Mouse (Mus musculus): ENCODE data around the gene Gm43720. TPM values are rescaled to one million over a fixed set of nuclear protein-coding genes. Genes with fewer than 3 reads are reported as not detected.

Gene Gm43720
- polyA plus RNA-seq (2015; fragmentation: Nextera tagmentation; extraction: Ambion mirVana) = not detected in 2 replicates

DNA sequence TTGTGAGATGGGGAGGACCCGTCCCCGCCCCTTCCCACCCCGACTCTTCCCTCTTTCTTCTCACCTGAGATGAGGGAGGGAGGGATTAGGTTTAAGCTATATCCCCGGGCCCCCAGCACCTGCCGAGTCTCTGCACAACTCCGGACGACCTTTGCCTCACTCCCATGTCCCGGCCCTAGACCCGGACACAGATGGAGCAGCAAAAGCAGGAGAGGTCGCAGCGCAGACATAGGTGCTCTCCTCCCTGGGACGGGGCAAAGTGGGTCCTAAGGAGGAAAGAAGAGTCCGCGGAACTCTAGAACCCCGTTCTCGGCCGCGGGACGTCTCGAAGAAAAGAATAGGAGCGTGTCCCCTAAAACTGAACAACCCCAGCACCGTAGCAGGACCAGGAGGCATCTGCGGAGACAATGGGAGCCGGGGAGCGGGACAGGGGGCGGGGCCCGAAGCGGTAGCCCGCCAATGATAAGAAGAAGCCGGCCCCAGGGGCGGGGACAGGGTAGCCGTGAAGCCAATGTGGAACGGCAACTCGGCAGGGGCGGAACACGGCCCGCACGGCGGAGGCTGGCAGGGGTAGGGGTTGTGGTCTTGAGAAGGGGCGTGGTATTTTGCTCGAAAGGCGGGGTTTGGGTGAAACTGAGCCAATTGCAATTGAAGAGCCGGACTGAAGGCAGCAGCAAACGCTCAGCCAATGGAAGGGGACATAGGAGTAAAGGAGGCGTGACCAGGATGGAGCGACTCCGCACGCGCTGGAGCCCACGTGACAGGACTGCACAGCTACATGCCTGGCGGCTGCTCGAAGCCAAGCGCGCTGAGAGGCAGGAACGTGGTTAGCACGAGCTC lies at the start of gene Gm43720, which contains the start of the genes Gpc2 and Stag3:
Gm43720 (minus strand) TSS at position 374 of the 840 bp plus-strand sequence.
Gpc2 (minus strand) TSS at position 421 of the 840 bp plus-strand sequence.
Stag3 (plus strand) TSS at position 656 of the 840 bp plus-strand sequence.
- under 1% methylated on average over 56 of the region's 56 CpGs for WGBS (ENCODE audit: insufficient replicate concordance)
- no peak within 1 kb of the TSS for H3K27ac ChIP-seq (ENCODE audit: low read length)
- ATAC-seq (ENCODE audit: low read depth) = peak; percentile 97

DNA sequence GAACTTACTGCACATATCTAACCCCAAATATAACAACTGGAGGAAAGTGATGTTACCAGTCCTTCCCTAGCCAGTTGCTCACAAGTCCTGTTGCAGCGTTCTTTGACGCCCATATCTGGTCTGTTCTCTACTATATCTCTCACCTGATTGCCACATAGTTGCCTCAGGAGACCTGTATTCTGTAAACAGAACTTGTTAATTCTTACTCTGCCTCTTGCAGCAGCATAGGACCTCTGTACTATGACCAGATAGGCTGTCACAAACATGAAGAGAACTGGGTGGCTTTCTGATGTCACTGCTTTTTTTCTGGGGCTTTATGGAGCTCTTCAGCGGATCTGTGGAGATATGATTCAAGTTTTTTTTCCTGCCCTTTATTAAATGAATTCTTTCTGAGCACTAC lies 33.0 kb upstream of the Gm43720 start:
- no peaks in the 10 kb centered on the region for H3K9me3 ChIP-seq (replicated peaks; ENCODE audit: control insufficient read depth, low read length)
- no peak overlapping the region for H3K4me2 ChIP-seq (ENCODE audit: low read depth, low read length)
- no peaks in the 10 kb centered on the region for H3K36me3 ChIP-seq (ENCODE audit: control insufficient read depth, insufficient read depth)
- WGBS (ENCODE audit: insufficient replicate concordance) = 59% methylated on average over 3 of the region's 3 CpGs
- H3K4me3 ChIP-seq (ENCODE audit: low read depth, low read length) = no peak overlapping the region
- ATAC-seq (ENCODE audit: low read depth) = peak; percentile 63
- H3K9ac ChIP-seq (ENCODE audit: low read depth, low read length) = no peak overlapping the region
- H3K4me1 ChIP-seq (ENCODE audit: control insufficient read depth, low read depth, low read length) = no peaks in the 10 kb centered on the region
- H3K27ac ChIP-seq (ENCODE audit: low read length) = no peak overlapping the region
- H3K27me3 ChIP-seq (ENCODE audit: control insufficient read depth, insufficient read depth, low read depth, low read length) = no peaks in the 10 kb centered on the region

More for the DNA sequence above, at the start of gene Gm43720, which contains the start of the genes Gpc2 and Stag3:
- Histone ChIP-seq H3K4me2 (ENCODE audit: low read depth, low read length) (peak within 1 kb of the TSS; percentile 72), H3K4me1 (ENCODE audit: control insufficient read depth, low read depth, low read length) (peaks cover 9% of the 10 kb centered on the region), H3K9ac (ENCODE audit: low read depth, low read length) (peak within 1 kb of the TSS; percentile 49), H3K27me3 (ENCODE audit: control insufficient read depth, insufficient read depth, low read depth, low read length) (peaks cover 8% of the 10 kb centered on the region), H3K36me3 (ENCODE audit: control insufficient read depth, insufficient read depth) (no peaks in the 10 kb centered on the region), H3K4me3 (ENCODE audit: low read depth, low read length) (peak within 1 kb of the TSS; percentile 57), H3K9me3 (replicated peaks; ENCODE audit: control insufficient read depth, low read length) (peaks cover 3% of the 10 kb centered on the region; the same call in 1 of the 2 replicates)

DNA sequence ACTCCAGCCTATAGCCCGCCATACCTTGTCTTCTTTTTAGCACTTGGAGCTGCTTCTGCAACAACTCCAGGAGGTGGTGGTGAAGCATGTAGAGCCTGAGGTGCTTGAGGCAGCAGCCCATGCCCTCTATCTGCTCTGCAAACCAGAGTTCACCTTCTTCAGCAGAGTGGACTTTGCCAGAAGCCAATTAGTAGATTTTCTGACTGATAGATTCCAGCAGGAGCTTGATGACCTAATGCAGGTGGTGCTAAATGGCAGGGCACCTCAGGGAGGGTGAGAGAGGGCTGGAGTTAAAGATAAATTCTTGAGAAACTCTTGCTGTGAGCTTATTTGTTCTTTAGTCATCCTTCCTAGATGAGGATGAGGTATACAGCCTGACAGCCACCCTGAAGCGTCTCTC lies 19.9 kb upstream of the Gm43720 start:
- no peak overlapping the region for H3K27ac ChIP-seq (ENCODE audit: low read length)
- 60% methylated on average over 2 of the region's 2 CpGs for WGBS (ENCODE audit: insufficient replicate concordance)
- H3K36me3 ChIP-seq (ENCODE audit: control insufficient read depth, insufficient read depth) = no peaks in the 10 kb centered on the region
- no peak overlapping the region for H3K4me2 ChIP-seq (ENCODE audit: low read depth, low read length)
- no peaks in the 10 kb centered on the region for H3K4me1 ChIP-seq (ENCODE audit: control insufficient read depth, low read depth, low read length)
- no peak for ATAC-seq (ENCODE audit: low read depth)
- no peaks in the 10 kb centered on the region for H3K27me3 ChIP-seq (ENCODE audit: control insufficient read depth, insufficient read depth, low read depth, low read length)
- no peaks in the 10 kb centered on the region for H3K9me3 ChIP-seq (replicated peaks; ENCODE audit: control insufficient read depth, low read length)
- no peak overlapping the region for H3K4me3 ChIP-seq (ENCODE audit: low read depth, low read length)
- H3K9ac ChIP-seq (ENCODE audit: low read depth, low read length) = no peak overlapping the region

DNA sequence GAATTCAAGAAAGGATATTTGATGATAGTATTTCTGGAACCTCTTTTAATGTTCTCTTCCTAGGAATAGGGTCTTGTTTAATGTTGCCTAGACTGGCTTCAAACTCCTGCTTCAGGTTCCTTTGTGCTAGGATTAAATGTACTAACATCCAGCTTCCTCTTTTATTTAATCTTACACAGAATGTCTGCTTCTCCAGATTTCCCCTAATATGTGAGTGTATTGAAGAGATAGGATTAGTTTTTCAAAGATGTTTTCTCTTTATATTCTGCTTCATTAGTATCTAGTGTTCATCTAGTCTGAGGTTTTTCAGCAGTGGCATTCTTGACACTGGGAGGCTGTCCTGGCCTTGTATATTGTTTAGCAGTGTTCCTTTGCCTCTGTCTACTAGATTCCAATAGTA lies 14.4 kb upstream of the Gm43720 start:
- Histone ChIP-seq H3K4me1 (ENCODE audit: control insufficient read depth, low read depth, low read length) (no peaks in the 10 kb centered on the region), H3K27me3 (ENCODE audit: control insufficient read depth, insufficient read depth, low read depth, low read length) (no peaks in the 10 kb centered on the region), H3K36me3 (ENCODE audit: control insufficient read depth, insufficient read depth) (no peaks in the 10 kb centered on the region), H3K9me3 (replicated peaks; ENCODE audit: control insufficient read depth, low read length) (no peaks in the 10 kb centered on the region), H3K27ac (ENCODE audit: low read length) (no peak overlapping the region), H3K9ac (ENCODE audit: low read depth, low read length) (no peak overlapping the region), H3K4me3 (ENCODE audit: low read depth, low read length) (no peak overlapping the region), H3K4me2 (ENCODE audit: low read depth, low read length) (no peak overlapping the region)
- no peak for ATAC-seq (ENCODE audit: low read depth)

DNA sequence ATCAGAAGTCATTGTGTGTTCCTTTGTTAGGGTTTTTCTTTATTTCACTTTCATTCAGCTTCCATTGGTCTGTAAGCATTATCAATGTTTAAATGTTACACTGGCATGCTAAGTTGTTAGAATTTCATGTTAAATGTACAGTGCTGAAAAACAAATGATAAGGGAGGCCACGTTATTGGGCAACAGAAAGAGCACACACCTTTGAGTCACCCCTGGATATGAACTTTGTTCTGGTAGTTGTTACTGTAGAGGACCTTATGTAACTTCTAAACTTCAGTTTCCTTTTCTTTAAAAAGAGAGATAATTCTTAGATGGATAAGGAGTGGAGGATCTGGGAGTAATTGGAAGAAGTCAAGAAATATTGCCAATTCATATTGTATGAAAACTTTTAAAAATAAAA lies 11.9 kb upstream of the Gm43720 start:
- Histone ChIP-seq H3K27ac (ENCODE audit: low read length) (no peak overlapping the region), H3K36me3 (ENCODE audit: control insufficient read depth, insufficient read depth) (no peaks in the 10 kb centered on the region), H3K9ac (ENCODE audit: low read depth, low read length) (no peak overlapping the region), H3K4me1 (ENCODE audit: control insufficient read depth, low read depth, low read length) (no peaks in the 10 kb centered on the region), H3K27me3 (ENCODE audit: control insufficient read depth, insufficient read depth, low read depth, low read length) (no peaks in the 10 kb centered on the region), H3K9me3 (replicated peaks; ENCODE audit: control insufficient read depth, low read length) (no peaks in the 10 kb centered on the region), H3K4me2 (ENCODE audit: low read depth, low read length) (no peak overlapping the region), H3K4me3 (ENCODE audit: low read depth, low read length) (no peak overlapping the region)
- 34% methylated on average over 1 of the region's 1 CpGs for WGBS (ENCODE audit: insufficient replicate concordance)
- no peak for ATAC-seq (ENCODE audit: low read depth)

DNA sequence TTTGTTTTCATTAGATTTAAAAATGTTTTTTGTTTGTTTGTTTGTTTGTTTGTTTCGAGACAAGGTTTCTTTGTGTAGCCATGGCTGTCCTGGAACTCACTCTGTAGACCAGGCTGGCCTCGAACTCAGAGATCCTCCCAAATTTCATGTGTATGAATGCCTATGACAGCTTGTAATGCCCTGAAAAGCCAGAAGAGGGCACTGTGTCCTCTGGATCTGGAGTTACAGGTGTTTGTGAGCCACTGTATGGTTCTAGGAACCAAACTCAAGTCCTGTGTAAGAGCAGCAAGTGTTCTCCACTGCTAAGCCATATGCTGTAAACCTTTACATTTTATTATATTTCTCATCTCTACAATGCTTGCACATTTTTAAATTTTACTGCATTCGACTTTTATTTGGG lies 8.1 kb upstream of the Gm43720 start:
- Histone ChIP-seq H3K4me3 (ENCODE audit: low read depth, low read length) (no peak overlapping the region), H3K36me3 (ENCODE audit: control insufficient read depth, insufficient read depth) (no peaks in the 10 kb centered on the region), H3K9me3 (replicated peaks; ENCODE audit: control insufficient read depth, low read length) (no peaks in the 10 kb centered on the region), H3K4me1 (ENCODE audit: control insufficient read depth, low read depth, low read length) (no peaks in the 10 kb centered on the region), H3K4me2 (ENCODE audit: low read depth, low read length) (no peak overlapping the region), H3K27ac (ENCODE audit: low read length) (no peak overlapping the region), H3K27me3 (ENCODE audit: control insufficient read depth, insufficient read depth, low read depth, low read length) (no peaks in the 10 kb centered on the region), H3K9ac (ENCODE audit: low read depth, low read length) (no peak overlapping the region)
- ATAC-seq (ENCODE audit: low read depth) = no peak
- WGBS (ENCODE audit: insufficient replicate concordance) = 55% methylated on average over 3 of the region's 3 CpGs

DNA sequence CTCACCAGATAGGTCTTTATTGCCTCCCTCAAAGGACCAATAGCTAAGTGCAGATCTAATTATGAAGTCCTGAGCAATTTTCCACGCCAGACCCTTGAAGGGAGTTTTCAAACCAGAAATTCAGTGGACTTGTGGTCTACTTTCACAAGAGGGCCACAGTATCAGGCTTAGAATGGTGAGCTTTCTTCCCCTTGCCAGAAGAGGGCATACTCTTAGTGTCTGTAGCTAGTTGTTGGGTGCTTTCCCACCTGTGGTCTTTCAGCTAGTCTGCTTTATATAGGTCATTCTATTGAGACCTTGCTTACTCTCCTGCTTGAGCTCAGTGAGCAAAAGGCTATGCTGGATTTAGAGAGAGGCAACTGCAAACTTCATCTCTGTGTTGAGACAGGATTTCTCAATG lies 3.8 kb upstream of the Gm43720 start:
- H3K27me3 ChIP-seq (ENCODE audit: control insufficient read depth, insufficient read depth, low read depth, low read length) = peaks cover 8% of the 10 kb centered on the region
- ATAC-seq (ENCODE audit: low read depth) = no peak
- H3K36me3 ChIP-seq (ENCODE audit: control insufficient read depth, insufficient read depth) = no peaks in the 10 kb centered on the region
- peaks cover 9% of the 10 kb centered on the region for H3K4me1 ChIP-seq (ENCODE audit: control insufficient read depth, low read depth, low read length)
- H3K4me3 ChIP-seq (ENCODE audit: low read depth, low read length) = no peak overlapping the region
- peaks cover 3% of the 10 kb centered on the region; the same call in 1 of the 2 replicates for H3K9me3 ChIP-seq (replicated peaks; ENCODE audit: control insufficient read depth, low read length)
- no peak overlapping the region for H3K27ac ChIP-seq (ENCODE audit: low read length)
- 37% methylated on average over 1 of the region's 1 CpGs for WGBS (ENCODE audit: insufficient replicate concordance)
- no peak overlapping the region for H3K4me2 ChIP-seq (ENCODE audit: low read depth, low read length)
- H3K9ac ChIP-seq (ENCODE audit: low read depth, low read length) = no peak overlapping the region

DNA sequence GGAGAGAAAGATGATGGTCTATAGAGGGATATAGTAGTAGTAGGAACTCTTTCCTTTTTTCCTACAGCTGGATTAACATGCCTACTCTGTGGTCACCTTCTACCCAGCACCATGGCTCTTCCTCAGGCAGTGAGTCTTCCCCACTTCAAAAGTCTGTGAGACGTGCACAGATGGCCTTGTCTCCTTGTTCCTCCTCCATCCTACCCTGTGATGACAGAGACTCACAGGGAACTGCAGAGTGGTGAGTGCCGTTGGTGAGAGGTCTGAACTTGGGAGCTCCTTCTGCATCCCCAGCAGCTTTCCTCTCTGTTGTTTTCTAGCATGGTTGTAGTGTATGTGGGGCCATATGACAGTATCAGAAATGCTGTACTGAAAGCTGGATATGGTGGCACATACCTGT lies 2.0 kb upstream of the Gm43720 start:
- no peak overlapping the region for H3K27ac ChIP-seq (ENCODE audit: low read length)
- no peaks in the 10 kb centered on the region for H3K36me3 ChIP-seq (ENCODE audit: control insufficient read depth, insufficient read depth)
- H3K27me3 ChIP-seq (ENCODE audit: control insufficient read depth, insufficient read depth, low read depth, low read length) = peaks cover 8% of the 10 kb centered on the region
- H3K4me1 ChIP-seq (ENCODE audit: control insufficient read depth, low read depth, low read length) = peaks cover 9% of the 10 kb centered on the region
- no peak overlapping the region for H3K4me2 ChIP-seq (ENCODE audit: low read depth, low read length)
- 55% methylated on average over 2 of the region's 2 CpGs for WGBS (ENCODE audit: insufficient replicate concordance)
- ATAC-seq (ENCODE audit: low read depth) = no peak
- H3K9ac ChIP-seq (ENCODE audit: low read depth, low read length) = no peak overlapping the region
- H3K9me3 ChIP-seq (replicated peaks; ENCODE audit: control insufficient read depth, low read length) = peaks cover 3% of the 10 kb centered on the region; the same call in 1 of the 2 replicates
- no peak overlapping the region for H3K4me3 ChIP-seq (ENCODE audit: low read depth, low read length)

DNA sequence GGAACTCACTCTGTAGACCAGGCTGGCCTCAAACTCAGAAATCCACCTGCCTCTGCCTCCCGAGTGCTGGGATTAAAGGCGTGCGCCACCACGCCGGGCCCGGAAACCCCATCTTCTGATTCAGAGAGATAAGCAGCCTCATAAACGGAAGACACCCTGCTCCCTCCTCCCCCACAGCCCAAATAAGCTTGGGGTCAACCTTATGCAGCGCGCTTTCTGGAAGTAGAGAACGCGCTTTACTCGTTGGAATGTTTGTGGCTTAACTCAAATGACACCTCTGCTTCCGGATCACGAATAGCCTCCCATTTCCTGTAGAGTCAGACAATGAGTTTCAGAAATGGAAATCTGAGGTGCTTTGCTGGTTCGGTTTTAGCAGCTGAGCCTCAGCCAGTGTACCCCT lies 1.1 kb upstream of the Gm43720 start:
- H3K9me3 ChIP-seq (replicated peaks; ENCODE audit: control insufficient read depth, low read length) = peaks cover 3% of the 10 kb centered on the region; the same call in 1 of the 2 replicates
- 73% methylated on average over 15 of the region's 15 CpGs for WGBS (ENCODE audit: insufficient replicate concordance)
- H3K4me2 ChIP-seq (ENCODE audit: low read depth, low read length) = no peak overlapping the region; the same call in 1 of the 2 replicates
- no peak overlapping the region for H3K9ac ChIP-seq (ENCODE audit: low read depth, low read length)
- no peak for ATAC-seq (ENCODE audit: low read depth)
- peaks cover 8% of the 10 kb centered on the region for H3K27me3 ChIP-seq (ENCODE audit: control insufficient read depth, insufficient read depth, low read depth, low read length)
- no peak overlapping the region; the same call in 1 of the 2 replicates for H3K4me3 ChIP-seq (ENCODE audit: low read depth, low read length)
- peaks cover 9% of the 10 kb centered on the region for H3K4me1 ChIP-seq (ENCODE audit: control insufficient read depth, low read depth, low read length)
- H3K36me3 ChIP-seq (ENCODE audit: control insufficient read depth, insufficient read depth) = no peaks in the 10 kb centered on the region
- no peak overlapping the region for H3K27ac ChIP-seq (ENCODE audit: low read length)

Measured in liver, embryonic 16.5 days (tissue).